Mouse (Mus musculus) ES-E14 (cell line): Measurements from ENCODE around the gene Efl1.

ENCODE experiments used
- CHD2 ChIP-seq: IDR thresholded peaks from 2 replicates; pipeline ENCODE4 v1.6.1; 2014; ENCODE audit warnings: mild to moderate bottlenecking, low read depth, low read length, inconsistent platforms
- HCFC1 ChIP-seq: IDR thresholded peaks from 2 replicates; pipeline ENCODE4 v1.6.1; 2012; ENCODE audit warnings: low read length, inconsistent platforms, borderline replicate concordance; ENCODE audit not compliant: insufficient read depth
- MAFK ChIP-seq: IDR thresholded peaks from 2 replicates; pipeline ENCODE4 v1.6.1; 2014; ENCODE audit warnings: mild to moderate bottlenecking, low read depth, low read length, inconsistent platforms; ENCODE audit not compliant: insufficient read depth
- ZC3H11A ChIP-seq: IDR thresholded peaks from 2 replicates; pipeline ENCODE4 v1.6.1; 2012; ENCODE audit warnings: low read depth, mild to moderate bottlenecking, inconsistent platforms, low read length, borderline replicate concordance
- ZNF384 ChIP-seq: IDR thresholded peaks from 2 replicates; pipeline ENCODE4 v1.6.1; 2012; ENCODE audit warnings: low read depth, low read length, inconsistent platforms

DNA sequence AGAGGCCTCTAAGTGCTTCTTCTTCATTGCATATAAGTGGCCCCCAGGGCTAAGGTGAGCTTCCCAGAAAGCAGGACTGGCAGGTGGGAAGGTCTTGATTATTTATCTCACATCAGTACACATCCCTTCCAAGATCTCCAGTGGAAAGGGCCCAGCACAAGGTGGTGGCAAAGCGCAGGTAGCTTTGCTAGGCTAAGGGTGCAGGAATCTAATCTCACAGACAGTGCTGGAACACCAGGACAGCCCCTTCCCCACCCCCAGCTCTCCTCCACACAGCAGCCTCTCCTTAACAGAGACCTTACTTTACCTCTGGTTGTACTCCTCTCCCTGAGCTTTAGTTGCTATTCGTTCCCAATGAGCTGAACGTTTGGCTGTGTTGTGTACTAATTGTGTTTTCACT, 173.1 kb downstream of the Efl1 start:
- TF ChIP-seq ZNF384 (no peak), MAFK (no peak), HCFC1 (no peak), CHD2 (no peak), ZC3H11A (no peak)
